Mouse (Mus musculus): ENCODE measurements around the gene Card11. TPM values are rescaled to one million over a fixed set of nuclear protein-coding genes. Genes with fewer than 3 reads are reported as not detected.
A peak's percentile ranks its signal among the peaks of the same experiment; 100 is the strongest.

The Card11 gene
- total RNA-seq, 2 experiments from 2014 or later = 0.27 to 0.36 TPM

DNA sequence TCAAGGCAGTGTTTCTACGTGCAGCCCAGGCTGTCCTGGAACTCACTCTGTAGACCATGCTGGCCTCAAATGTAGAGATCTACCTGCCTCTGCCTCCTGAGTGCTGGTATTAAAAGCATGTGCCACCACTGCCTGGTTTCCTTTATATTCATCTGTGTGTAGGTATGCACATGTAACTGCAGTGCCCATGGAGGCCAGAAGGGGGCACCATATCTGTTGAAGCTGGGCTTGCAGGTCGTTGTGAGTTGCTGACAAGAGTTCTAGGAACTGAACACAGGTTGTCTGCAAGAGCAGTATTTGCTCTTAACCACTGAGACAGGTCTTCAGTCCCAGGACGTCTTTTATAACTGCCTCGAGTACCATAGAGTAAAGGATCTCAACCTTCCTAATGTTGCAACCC lies 2.6 kb downstream of the Card11 start:
- intact Hi-C loops (cut with DNase I) = no loop called here
- DNase-seq (ENCODE audit: low spot score in 2 of 2) = no peak

DNA sequence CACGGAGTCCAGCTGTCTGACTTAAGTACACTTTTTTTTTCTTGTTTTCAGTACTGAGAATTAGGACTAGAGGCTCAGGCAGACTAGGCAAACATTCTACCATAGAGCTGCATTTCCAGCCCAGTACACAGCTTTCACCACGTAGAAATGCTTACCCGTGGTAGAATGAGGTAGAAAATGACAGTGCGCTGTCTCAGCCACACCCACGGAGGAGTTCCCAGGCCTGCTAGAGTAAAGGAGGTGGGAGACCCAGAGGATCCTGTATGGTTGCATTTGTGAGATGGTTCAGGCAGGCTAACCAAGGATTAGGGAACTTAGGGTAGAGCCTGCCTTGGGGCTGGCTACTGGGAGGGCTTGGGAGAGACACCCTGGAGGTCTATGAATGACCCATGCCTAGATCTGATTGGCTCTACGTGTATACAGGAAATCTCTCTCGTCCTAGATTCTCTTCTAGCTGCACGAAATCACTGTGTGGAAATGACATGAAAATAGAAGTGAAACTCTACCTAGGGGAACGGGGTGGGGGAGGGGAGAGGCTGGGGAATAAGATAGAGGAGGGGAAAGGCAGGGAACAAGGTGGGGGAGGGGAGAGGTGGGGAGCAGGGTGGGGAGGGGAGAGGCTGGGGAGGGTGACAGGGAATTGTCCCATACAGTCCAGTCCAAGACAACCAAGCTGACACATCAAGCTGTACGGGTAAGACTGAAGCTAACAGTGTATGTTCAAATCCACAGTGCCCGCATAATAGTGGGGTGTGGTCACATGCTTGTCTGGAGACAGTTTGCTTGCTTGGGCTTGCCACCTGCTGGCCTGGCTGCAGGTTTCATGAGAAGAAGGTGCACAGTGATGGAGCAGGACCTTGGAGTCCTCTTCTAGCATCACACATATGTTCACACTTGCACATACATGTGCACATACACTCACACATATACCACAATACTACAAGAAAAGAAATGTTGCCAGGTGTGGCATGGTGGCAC lies 8.0 kb downstream of the Card11 start:
- intact Hi-C loops (cut with DNase I) = no loop called here
- no peak for DNase-seq (ENCODE audit: low spot score in 2 of 2)

DNA sequence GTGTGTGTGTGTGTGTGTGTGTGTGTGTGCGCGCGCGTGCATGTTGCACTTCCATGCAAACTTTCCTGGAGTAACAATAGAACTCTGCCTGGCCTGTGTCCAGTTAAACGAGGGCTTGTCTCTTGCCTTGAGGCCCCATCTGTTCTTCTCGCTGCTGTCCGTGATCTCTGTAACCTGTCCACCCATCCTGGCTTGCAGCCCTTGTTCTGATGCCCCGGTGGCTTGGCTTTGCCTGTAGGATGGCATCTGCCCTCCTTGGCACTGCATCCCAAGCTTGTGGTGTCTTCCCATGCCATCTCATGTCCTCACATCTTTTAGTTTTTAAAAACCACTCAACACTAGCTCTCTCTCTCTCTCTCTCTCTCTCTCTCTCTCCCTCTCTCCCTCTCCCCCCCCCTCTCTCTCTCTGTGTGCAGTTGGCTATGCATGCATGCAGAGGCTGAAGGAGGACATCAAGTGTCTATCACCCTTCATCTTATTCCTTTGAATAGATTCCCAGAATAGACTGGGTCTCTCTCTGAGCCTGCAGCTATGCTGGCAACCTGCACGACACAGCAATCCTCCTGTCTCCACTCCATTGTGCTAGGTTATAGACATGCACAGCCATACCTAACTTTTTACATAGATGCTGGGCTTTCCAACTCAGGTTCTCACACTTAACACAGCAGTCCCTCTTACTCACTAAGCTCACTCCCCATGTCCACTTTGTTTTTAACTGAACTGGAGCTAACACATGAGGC lies 14.9 kb downstream of the Card11 start:
- intact Hi-C loops (cut with DNase I) = no loop called here
- no peak for DNase-seq (ENCODE audit: low spot score in 2 of 2)

DNA sequence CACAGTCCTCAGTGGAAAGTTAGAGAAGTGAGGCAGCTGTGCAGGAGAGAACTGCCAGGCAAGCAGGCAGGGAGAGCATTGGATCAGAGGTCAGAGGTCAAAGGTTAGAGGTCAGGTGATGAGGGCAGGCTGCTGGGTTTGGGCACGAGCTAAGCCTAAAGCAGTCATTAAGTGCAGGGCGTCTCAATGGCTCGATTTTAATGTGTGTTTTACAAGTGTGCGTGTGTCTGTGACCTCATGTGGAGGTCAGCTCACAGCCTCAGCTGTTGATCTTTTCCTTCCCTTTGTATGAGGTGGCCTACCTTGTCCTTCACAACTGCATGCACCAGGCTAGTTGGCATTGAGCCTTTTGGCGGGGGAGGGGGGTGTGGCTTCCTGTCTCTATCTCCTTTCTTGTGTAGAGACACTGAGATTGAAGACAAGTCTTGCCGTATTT lies 19.0 kb downstream of the Card11 start:
- no peak for DNase-seq (ENCODE audit: low spot score in 2 of 2)
- intact Hi-C loops (cut with DNase I) = no loop called here

DNA sequence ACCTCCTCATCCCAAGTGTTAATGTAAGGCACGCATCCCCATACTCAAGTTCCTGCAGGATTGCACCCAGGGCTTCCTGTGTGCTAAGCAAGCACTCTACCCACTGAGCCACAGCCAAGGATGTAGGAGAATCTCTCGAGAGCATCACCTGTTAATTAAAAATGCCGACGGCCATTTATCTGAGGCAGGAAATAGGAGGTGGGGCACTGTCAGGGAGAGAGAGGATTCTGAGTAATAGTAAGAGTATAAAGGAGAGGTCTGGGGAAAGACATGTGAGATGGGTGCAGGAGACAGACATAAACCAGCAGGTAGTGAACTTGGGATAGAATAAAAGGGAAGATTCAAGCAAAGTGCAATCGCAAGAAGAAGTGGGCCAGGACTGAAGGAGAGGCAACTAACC lies 19.6 kb downstream of the Card11 start:
- no peak for DNase-seq (ENCODE audit: low spot score in 2 of 2)
- intact Hi-C loops (cut with DNase I) = no loop called here

DNA sequence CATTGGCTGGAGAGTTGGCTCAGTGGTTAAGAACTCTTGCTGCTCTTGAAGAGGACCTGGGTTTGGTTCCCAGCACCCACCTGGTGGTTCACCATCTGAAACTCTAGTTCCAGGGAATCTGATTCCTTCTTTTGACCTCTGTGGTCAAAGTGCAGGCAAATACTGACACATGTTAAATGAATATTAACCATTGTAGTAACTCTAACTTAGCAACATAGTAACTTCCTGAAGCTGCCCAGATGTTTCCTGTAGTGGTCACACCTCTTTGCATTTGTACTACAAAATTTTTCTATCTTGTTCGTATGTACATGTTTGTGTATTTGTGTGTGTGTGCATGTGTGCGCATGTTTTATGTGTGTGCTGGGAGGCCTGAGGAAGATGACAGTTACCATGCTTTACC lies 20.3 kb downstream of the Card11 start:
- no peak for DNase-seq (ENCODE audit: low spot score in 2 of 2)
- intact Hi-C loops (cut with DNase I) = no loop called here

DNA sequence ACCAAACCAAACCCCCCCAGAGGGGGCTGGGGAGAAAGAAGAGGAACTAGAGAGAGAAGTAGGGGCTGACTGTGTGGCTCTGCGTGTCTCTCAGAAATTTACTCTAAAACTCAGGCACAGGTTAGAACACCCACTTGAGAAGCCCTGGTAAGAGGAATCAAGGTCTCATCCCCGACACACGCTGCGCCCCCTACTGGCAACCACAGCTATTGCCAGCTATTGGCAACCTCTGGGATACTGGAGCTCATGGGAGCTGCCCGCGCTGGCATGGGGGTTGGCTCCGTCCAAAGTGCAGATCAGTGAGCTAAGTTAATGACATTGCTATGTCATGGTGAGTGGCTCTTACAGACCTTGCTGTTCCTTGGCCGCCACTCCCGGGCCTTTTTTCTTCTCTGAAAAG lies 37.4 kb downstream of the Card11 start:
- intact Hi-C loops (cut with DNase I) = loop anchor here (5.0 kb wide), 1 partner anchor 91 kb away; no protein-coding TSS in a partner anchor
- DNase-seq (ENCODE audit: low spot score in 2 of 2) = peak; percentile 45 to 49

DNA sequence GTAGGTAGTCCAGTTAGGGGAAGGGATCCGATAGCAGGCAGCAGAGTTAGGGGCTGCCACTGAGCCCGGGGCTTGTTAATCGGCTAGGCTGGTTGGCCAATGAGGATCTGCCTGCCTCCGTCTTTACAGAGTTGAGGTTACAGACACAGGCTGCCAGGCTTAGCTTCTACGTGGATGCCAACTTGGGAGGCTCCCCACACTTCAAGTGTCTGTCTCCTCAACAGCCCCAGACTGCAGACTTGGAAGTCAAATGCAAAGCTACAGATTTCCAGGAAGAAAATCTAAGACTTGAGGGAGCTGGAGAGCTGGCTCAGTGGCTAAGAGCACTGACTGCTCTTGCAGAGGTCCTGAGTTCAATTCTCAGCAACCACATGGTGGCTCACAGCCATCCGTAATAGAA lies 39.6 kb downstream of the Card11 start:
- intact Hi-C loops (cut with DNase I) = loop anchor here (5.0 kb wide), 1 partner anchor 88 kb away; no protein-coding TSS in a partner anchor

DNA sequence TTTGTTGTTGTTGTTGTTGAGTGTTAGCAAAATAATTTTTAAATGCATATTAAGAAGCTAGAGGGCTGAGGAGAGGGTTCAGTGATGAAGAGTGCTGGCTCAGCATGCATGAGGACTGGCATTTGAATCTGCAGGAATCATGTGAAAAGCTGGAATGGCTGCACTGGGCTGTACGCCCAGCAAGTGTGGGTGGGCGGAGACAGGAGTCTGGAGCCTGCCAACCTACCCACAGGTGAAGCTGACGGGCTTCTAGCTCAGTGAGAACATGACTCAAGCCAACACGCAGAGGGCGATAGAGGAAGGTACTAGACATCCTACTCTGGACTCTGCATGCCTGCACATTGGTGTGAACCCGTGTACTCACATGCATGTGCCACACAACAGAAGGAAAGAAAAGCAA lies 41.2 kb downstream of the Card11 start:
- intact Hi-C loops (cut with DNase I) = no loop called here
- peak; percentile 73 to 75 for DNase-seq (ENCODE audit: low spot score in 2 of 2)

More for the DNA sequence above, 39.6 kb downstream of the Card11 start:
- DNase-seq (ENCODE audit: low spot score in 2 of 2) = no peak

DNA sequence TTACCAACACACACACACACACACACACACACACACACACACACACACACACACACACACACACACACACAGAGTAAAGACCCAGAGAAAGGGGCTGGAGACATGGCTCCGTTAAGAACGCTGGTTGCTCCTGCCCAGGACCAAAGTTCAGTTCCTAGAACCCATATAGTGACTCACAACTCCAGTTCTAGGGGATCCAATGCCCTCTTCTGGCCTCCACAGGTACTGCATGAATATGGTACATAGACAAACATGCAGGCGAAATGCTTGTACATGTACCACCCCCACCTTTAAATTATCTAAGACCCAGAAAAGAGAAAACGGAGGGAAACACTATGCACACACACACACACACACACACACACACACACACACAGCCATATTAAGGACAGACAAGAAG lies 43.3 kb downstream of the Card11 start:
- no peak for DNase-seq (ENCODE audit: low spot score in 2 of 2)
- intact Hi-C loops (cut with DNase I) = no loop called here

DNA sequence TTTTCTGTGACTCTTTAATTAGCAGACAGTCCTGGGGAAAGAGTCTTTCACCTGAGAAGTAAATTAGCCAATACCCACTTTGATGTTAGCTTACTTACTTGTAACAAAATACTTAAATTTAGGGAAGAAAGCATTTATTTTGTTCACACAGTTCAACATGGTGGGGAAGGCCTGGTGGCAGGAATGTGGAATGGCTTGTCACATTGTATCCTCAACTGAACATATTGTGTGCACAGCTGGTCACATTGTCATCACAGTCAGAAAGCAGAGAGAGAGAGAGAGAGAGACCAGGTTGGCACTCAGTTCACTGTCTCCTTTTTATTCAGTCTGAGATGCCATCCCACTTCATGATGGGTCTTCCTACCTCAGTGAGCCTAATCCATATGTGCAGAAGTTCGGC lies 44.7 kb downstream of the Card11 start:
- intact Hi-C loops (cut with DNase I) = no loop called here
- DNase-seq (ENCODE audit: low spot score in 2 of 2) = no peak

DNA sequence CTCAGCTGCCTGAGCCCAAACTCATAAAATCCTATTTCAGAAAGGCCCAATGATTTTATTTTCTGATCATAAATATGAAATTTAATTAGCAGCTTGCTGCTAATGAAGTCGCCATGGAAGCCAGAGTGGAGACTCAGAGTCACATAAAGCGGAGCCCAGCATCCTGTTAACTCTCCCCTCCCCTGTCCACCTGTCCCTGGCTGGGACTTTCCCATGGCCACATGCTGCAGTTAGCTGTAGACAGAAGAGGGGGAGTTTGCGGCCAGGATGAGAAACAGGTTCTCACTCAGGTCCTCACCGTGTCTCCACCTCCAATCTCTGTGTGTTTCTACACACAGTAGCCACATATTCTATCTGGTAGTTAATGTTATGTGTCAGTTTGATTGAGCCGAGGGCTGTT lies 48.6 kb downstream of the Card11 start:
- intact Hi-C loops (cut with DNase I) = no loop called here
- no peak for DNase-seq (ENCODE audit: low spot score in 2 of 2)

DNA sequence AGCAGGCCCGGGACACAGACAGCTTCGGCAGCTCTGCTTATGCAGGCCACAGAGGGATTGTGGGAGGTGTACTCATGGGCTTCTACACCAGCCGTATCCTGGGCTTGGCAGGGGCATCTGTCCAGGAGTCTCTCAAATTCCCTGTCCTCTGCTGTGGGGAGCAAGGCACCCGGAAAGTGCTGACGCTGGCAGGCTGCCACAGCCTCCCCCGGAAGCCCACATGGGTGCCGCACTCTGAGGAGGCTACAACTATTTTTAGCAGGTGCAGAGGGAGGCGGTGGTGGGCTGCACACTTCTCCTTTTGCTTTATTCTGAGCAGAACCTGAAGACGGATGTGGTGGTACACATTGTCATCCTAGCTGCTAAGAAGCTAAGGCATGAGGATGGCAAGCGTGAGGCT lies 52.4 kb downstream of the Card11 start:
- peak; percentile 78 to 81 for DNase-seq (ENCODE audit: low spot score in 2 of 2)
- intact Hi-C loops (cut with DNase I) = no loop called here

DNA sequence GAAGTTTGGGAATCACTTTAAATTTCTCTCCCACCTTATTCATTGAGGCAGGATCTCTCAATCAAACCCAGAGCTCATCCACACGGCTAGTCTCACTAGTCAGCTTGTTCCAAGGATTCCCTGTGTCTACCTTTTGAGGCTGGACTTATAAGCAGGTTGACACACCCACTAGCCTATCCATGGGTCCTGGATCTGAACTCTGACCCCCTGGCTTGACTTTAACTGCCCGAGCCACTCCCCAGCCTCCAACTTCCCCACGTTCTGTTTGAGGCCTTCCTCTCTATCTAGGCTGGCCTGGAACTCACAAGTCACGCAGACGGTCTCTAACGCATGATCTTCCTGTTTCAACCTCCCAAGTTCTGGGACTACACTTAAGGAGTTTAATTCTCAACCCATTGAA lies 54.3 kb downstream of the Card11 start:
- intact Hi-C loops (cut with DNase I) = no loop called here
- no peak for DNase-seq (ENCODE audit: low spot score in 2 of 2)

DNA sequence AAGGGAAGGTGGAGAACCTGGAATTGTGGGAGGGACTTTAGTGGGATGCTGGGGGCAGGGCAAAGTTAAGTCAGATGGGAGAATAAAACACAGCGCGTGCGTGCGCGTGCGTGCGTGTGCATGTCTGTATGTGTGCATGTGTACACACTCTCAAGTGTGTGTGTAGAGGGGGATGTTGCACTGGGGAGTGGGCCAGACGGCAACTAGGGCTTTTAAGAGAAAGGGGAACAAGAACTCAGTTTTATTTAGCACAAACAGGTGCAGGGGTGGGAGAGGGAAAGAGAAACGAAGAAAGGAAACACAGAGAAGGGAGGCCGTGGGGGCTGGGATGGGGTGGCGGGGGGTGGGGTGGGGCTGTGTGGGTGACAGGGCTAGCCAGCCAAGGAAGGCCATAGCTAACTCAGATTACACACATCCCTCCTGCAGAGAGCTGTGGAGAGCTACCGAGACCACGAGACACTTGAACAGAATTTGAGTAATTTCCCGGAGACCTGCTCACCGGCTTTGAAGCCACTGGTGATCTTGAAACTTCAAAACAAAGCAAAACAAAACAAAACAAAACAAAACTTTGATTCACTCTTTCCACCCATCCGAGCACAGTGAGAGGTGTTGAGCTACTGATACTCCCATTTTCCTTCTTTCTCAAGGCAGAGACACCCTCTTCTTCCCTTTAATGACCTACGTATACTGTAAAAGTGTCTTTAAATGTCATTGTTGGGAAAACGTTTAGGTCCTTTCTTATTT lies 55.8 kb downstream of the Card11 start:
- DNase-seq (ENCODE audit: low spot score in 2 of 2) = no peak

DNA sequence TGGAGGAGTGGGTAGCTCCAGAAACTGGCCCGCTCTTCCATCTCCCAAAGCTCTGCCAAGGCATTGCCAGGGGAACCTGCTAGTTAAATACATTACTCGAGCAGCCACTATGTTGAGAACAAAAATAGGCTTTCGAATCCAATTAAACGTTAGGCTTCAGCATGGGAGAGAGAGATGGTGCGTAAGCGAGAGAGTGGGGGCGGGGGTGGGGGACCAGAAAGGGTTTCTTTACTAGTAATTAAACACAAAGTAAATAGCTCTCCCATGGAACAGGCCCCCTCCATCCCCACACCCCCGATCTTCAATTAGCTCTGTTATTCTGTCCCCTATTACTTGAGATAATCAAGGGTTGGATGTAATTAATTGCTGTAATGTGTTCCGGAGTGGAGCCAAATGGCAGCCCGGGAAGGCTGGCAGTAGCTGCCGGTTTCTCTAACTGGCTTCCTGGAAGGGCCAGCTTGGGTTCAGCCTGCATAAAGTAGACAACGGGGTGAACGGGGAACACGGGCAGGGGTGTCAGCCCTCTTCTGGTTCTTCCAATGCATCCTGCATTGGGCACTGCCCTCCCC lies 59.4 kb downstream of the Card11 start:
- peak; percentile 29 to 56 for DNase-seq (ENCODE audit: low spot score in 2 of 2)
- intact Hi-C loops (cut with DNase I) = no loop called here

More for the DNA sequence above, 55.8 kb downstream of the Card11 start:
- intact Hi-C loops (cut with DNase I) = no loop called here

DNA sequence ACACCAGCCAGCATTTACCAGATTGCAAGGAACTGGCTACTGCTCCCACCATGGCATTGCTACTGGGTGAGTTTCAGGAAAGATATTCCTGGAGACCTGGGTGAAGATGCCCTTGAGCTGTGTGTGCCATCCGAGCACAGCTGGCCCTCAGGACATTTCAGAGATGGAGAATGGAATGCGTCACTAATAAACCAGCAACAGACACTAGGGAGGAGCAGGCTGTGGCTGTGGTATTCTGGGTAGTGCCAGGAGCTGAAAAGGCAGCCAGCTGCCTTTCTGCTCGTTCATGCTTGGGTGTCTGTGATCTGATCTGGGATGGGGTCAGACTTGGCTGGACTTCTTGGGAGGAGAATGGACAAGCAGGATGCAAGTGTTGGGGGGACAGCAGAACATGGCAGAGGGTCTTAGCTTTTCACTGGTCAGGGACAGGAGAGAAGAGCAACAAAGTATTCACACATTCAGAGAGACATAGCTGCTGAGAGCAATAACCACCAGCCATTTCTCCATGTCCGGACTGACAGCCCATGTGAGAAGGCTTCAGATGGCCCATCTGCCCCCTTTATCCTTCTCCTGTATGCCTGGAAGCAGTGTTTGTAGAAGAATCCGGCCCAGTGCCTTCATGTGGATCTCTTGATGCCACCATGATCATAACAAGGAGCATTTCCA lies 60.0 kb downstream of the Card11 start:
- no peak for DNase-seq (ENCODE audit: low spot score in 2 of 2)
- intact Hi-C loops (cut with DNase I) = no loop called here

DNA sequence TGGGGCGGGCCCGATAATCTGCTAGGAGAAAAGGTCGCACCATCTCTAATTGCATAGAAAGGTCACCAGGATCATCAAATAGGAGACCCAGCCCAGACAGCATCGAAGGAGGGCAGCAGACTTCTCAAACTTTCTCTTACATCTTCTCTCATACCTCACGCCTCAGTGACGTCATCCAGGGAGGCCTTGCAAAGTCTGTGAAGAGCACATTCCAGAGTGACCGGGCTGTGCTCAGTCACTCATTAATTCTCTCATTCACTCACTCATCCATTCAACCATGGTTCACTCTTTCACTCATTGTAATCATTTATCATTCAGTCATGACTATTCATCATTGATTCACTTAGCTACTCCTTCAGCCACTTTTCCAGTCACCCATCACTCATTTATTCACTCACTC lies 63.6 kb downstream of the Card11 start:
- no peak for DNase-seq (ENCODE audit: low spot score in 2 of 2)
- intact Hi-C loops (cut with DNase I) = no loop called here

DNA sequence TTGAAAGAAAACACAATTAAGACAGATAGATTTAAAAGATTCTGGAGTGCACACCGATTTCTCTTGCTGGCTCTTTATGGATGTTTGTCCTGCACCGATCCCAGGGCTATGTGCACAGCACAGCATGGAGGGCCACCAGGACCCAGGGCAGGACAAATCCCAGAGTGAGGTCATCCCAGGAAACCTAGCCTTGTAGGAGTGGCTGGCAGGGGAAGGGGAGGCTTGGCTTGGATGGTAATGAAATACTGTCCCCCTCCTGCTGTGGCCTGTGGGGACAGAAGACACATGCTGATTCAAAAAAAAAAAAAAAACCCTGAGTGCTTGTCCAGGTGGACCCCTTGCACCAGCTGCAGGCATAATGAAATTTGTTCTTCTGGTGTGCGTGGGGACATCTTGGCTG lies 64.5 kb downstream of the Card11 start:
- intact Hi-C loops (cut with DNase I) = no loop called here

More for the DNA sequence above, 64.5 kb downstream of the Card11 start:
- DNase-seq (ENCODE audit: low spot score in 2 of 2) = no peak

Measured in left cerebral cortex, postnatal 36 days (tissue).